Mouse (Mus musculus): ENCODE data around the gene Tfeb.

Tfeb gene

GRCm38 (mm10) chr17:47788996-47789395 is 52.2 kb downstream of the Tfeb start:
- no peak for DNase-seq (ENCODE audit: low read depth, low spot score)

GRCm38 (mm10) chr17:47792098-47792863 is 55.5 kb downstream of the Tfeb start:
- DNase-seq (ENCODE audit: low read depth, low spot score): peak; percentile 22

- peak; percentile 50 for DNase-seq (ENCODE audit: low read depth, low spot score)
These were observed 56.5 kb downstream of the Tfeb start for GRCm38 (mm10) chr17:47793377-47793776.

GRCm38 (mm10) chr17:47795446-47795845 is 58.6 kb downstream of the Tfeb start:
- DNase-seq (ENCODE audit: low read depth, low spot score): no peak

GRCm38 (mm10) chr17:47796156-47796816 is 59.5 kb downstream of the Tfeb start:
- no peak for DNase-seq (ENCODE audit: low read depth, low spot score)

- DNase-seq (ENCODE audit: low read depth, low spot score): no peak
These were observed 60.1 kb downstream of the Tfeb start for GRCm38 (mm10) chr17:47796968-47797367.

- DNase-seq (ENCODE audit: low read depth, low spot score): no peak
These were observed 60.6 kb downstream of the Tfeb start for GRCm38 (mm10) chr17:47797383-47797782.

GRCm38 (mm10) chr17:47802806-47803205 is 66.0 kb downstream of the Tfeb start:
- no peak for DNase-seq (ENCODE audit: low read depth, low spot score)

GRCm38 (mm10) chr17:47803662-47804061 is 66.8 kb downstream of the Tfeb start:
- DNase-seq (ENCODE audit: low read depth, low spot score): no peak

GRCm38 (mm10) chr17:47805047-47805835 is 68.4 kb downstream of the Tfeb start:
- no peak for DNase-seq (ENCODE audit: low read depth, low spot score)

GRCm38 (mm10) chr17:47806230-47806629 is 69.4 kb downstream of the Tfeb start:
- no peak for DNase-seq (ENCODE audit: low read depth, low spot score)

GRCm38 (mm10) chr17:47811265-47811800 is 74.5 kb downstream of the Tfeb start:
- no peak for DNase-seq (ENCODE audit: low read depth, low spot score)

GRCm38 (mm10) chr17:47812200-47812599 is 75.4 kb downstream of the Tfeb start:
- DNase-seq (ENCODE audit: low read depth, low spot score): no peak

GRCm38 (mm10) chr17:47813616-47814015 is 76.8 kb downstream of the Tfeb start:
- DNase-seq (ENCODE audit: low read depth, low spot score): no peak

- DNase-seq (ENCODE audit: low read depth, low spot score): no peak
These were observed 77.7 kb downstream of the Tfeb start for GRCm38 (mm10) chr17:47814496-47814895.

- DNase-seq (ENCODE audit: low read depth, low spot score): no peak
These were observed 78.6 kb downstream of the Tfeb start for GRCm38 (mm10) chr17:47815446-47815845.

GRCm38 (mm10) chr17:47818038-47818725 is 81.4 kb downstream of the Tfeb start:
- DNase-seq (ENCODE audit: low read depth, low spot score): no peak

GRCm38 (mm10) chr17:47821339-47821738 is 84.5 kb downstream of the Tfeb start:
- no peak for DNase-seq (ENCODE audit: low read depth, low spot score)

GRCm38 (mm10) chr17:47831161-47831560 is 94.3 kb downstream of the Tfeb start:
- DNase-seq (ENCODE audit: low read depth, low spot score): no peak

- no peak for DNase-seq (ENCODE audit: low read depth, low spot score)
These were observed 94.9 kb downstream of the Tfeb start for GRCm38 (mm10) chr17:47831772-47832171.

- no peak for DNase-seq (ENCODE audit: low read depth, low spot score)
These were observed 95.7 kb downstream of the Tfeb start for GRCm38 (mm10) chr17:47832501-47833028.

All from retina, adult 2 months (tissue).